Mouse (Mus musculus) spleen, adult 2 months (tissue): ENCODE measurements around the gene Pard3. TPM values are rescaled to one million over a fixed set of nuclear protein-coding genes. Genes with fewer than 3 reads are reported as not detected.

ENCODE experiments used
- DNase-seq, 2 experiments: peaks; one replicate each; pipeline versions ENCODE4 v3.0.0 to v3.0.0-alpha.2; 2012 to 2021; ENCODE audit warnings: low spot score in 2 of 2, low read depth in 1 of 2
- H3K27ac ChIP-seq: fragments of 200-500 bp; 2 replicates; pipeline ENCODE4 v1.5.1; 2012; ENCODE audit warnings: low read length, inconsistent platforms; ENCODE audit not compliant: insufficient read depth
- H3K27me3 ChIP-seq: fragments of 200-500 bp; 2 replicates; pipeline ENCODE4 v1.6.1; 2012; ENCODE audit warnings: mild to moderate bottlenecking, moderate library complexity, low read length, inconsistent platforms; ENCODE audit not compliant: control insufficient read depth, insufficient read depth
- H3K36me3 ChIP-seq: fragments of 200-500 bp; 2 replicates; pipeline ENCODE4 v1.6.1; 2012; ENCODE audit warnings: mild to moderate bottlenecking, low read length, inconsistent platforms; ENCODE audit not compliant: control insufficient read depth, insufficient read depth
- H3K4me1 ChIP-seq: fragments of 200-500 bp; 2 replicates; pipeline ENCODE4 v1.6.1; 2011; ENCODE audit warnings: inconsistent platforms; ENCODE audit not compliant: control insufficient read depth, insufficient read depth, insufficient read length
- H3K4me3 ChIP-seq: fragments of 200-500 bp; 2 replicates; pipeline ENCODE4 v1.5.1; 2011; ENCODE audit warnings: mild to moderate bottlenecking, inconsistent platforms; ENCODE audit not compliant: insufficient read depth, insufficient read length; ENCODE audit errors: extremely low read depth
- CTCF ChIP-seq: fragments of 200-500 bp; IDR thresholded peaks from 2 replicates; pipeline ENCODE4 v1.5.1; 2011; ENCODE audit warnings: mild to moderate bottlenecking, inconsistent platforms; ENCODE audit not compliant: insufficient read depth, insufficient read length, insufficient replicate concordance; ENCODE audit errors: extremely low read depth
- POLR2A ChIP-seq: fragments of 200-500 bp; IDR thresholded peaks from 2 replicates; pipeline ENCODE4 v1.6.1; 2011; ENCODE audit warnings: low read depth, low read length, inconsistent platforms
- WGBS: fragments of 180-500 bp; shearing (Covaris S2); methylation state at CpG from one replicate; pipeline ENCODE4 v1.1.7; 2018; 5-methylcytosine and 5-hydroxymethylcytosine counted together
- polyA plus RNA-seq: library from polyadenylated mRNA; depleted of rRNA; stranded (reverse); fragments of >200 nt; gene quantifications from 2 replicates; pipeline ENCODE4 v1.2.3, GENCODE M21; 2012

The Pard3 gene
- polyA plus RNA-seq, 1 experiment = 3.8 TPM

GRCm38 (mm10) chr8:127262026-127262425 is 198.3 kb downstream of the Pard3 start:
- Histone ChIP-seq H3K27me3 (no peaks in the 10 kb centered on the region), H3K4me3 (no peak overlapping the region), H3K4me1 (no peaks in the 10 kb centered on the region), H3K36me3 (no peaks in the 10 kb centered on the region), H3K27ac (no peak overlapping the region)
- DNase-seq = no peak
- TF ChIP-seq CTCF (no peak), POLR2A (no peak)
- WGBS = 93% methylated on average over 7 of the region's 7 CpGs

DNA sequence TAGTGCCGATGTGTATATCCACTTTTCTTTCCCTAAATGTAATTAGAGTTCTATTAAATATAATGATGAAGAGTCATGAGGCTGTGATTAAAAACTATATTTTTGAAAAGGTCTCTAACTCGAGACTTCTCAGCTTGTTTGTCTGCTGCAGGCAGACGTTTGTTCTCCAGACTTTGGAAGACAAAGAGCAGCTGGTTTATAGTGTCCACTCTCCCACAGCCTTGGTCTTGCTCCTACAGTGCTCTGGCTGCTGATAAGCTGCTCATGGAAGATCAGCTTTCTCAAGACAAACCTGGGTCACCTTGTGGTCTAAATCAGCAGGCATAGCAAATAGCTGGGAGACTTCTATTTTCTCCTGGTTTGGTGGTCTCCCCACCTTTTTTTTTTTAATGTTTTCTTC is 198.7 kb downstream of the Pard3 start:
- DNase-seq = no peak
- TF ChIP-seq POLR2A (no peak), CTCF (no peak)
- no peaks in the 10 kb centered on the region for H3K27me3 ChIP-seq
- H3K27ac ChIP-seq = no peak overlapping the region
- H3K4me3 ChIP-seq = no peak overlapping the region
- WGBS = 75% methylated on average over 3 of the region's 3 CpGs
- H3K4me1 ChIP-seq = no peaks in the 10 kb centered on the region
- H3K36me3 ChIP-seq = no peaks in the 10 kb centered on the region

DNA sequence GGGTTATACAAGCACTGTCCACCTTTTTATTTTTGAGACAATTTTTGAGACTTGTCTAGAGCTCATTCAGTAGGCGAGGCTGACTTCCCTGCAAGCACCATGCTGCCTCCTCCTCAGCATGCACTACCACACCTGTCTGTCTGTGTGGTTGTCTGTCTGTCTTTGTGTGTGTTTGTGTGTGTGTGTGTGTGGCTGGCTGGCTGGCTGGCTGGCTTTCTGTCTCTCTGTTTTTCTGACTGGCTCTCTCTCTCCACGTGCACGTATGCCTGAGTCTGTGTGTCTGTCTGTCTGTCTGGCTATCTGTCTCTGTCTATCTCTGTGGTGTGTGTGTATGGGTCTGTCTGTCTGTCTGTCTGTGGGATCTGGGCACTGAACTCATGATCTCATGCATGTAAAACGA is 199.2 kb downstream of the Pard3 start:
- no peaks in the 10 kb centered on the region for H3K4me1 ChIP-seq
- WGBS = 74% methylated on average over 4 of the region's 4 CpGs
- no peaks in the 10 kb centered on the region for H3K27me3 ChIP-seq
- DNase-seq = no peak
- H3K36me3 ChIP-seq = no peaks in the 10 kb centered on the region
- TF ChIP-seq POLR2A = no peak
- no peak overlapping the region for H3K4me3 ChIP-seq
- no peak overlapping the region for H3K27ac ChIP-seq

DNA sequence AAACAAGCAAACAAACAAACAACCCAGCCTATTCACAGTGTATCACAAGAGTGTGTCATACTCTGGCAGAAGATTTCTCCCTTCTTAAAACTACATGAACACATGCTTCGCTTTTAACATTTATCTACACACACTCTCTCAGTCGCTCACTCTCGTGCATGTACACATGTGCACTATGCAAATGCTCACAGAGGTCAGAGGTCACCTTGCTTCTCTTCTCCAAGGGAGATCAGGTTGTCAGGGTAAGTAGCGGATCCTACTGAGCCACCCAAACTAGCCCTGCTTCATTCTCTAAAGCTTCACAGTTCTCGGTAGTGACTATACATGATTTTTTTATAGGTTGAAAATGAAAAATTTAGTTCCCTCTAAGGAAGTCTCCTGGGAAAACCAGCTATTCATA is 199.8 kb downstream of the Pard3 start:
- 88% methylated on average over 5 of the region's 5 CpGs for WGBS
- H3K4me3 ChIP-seq = no peak overlapping the region

DNA sequence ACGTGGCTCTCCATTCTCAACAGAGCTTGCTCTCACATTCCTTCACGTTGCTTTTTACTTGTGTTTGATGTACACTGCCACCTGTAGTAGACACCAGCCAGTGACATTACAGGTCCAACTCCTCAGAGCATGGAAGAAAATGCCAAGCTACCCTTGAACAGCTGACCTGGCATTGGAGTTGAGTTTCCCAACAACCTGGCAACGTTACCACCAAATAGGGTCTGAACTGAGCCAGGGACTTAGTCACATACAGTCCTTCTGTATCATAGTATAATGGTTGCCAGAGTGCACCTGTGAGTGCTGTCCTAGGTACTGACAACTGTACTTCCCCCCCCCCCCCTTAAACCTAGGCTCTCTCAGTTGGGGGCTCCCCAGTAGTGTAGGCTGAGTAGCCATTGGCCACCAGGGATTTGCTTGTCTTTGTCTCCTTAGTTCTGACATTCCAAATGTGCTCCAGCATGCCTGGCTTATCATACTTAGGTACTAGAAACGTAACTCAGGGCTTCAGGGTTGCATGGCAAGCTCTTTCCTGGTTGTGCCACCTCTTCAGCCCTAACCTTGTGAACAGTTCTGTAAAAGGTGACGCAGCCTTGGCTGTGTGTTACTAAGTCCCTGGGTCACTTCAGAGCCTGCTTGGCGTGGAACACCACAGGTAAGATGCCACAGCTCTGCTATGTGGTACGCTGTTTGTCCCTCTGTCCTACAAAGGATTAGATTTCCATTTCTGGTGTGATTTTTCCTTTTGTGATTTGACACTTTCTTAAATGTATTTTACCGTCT is 201.2 kb downstream of the Pard3 start:
- Histone ChIP-seq H3K4me3 (no peak overlapping the region), H3K27me3 (no peaks in the 10 kb centered on the region; the same call in 1 of the 2 replicates), H3K36me3 (no peaks in the 10 kb centered on the region), H3K4me1 (no peaks in the 10 kb centered on the region), H3K27ac (no peak overlapping the region)
- 86% methylated on average over 8 of the region's 8 CpGs for WGBS
- no peak for DNase-seq
- no peak for TF ChIP-seq POLR2A
- TF ChIP-seq CTCF = no peak

More for the DNA sequence above, 199.8 kb downstream of the Pard3 start:
- no peak for TF ChIP-seq CTCF
- no peak for TF ChIP-seq POLR2A
- no peaks in the 10 kb centered on the region for H3K4me1 ChIP-seq
- no peaks in the 10 kb centered on the region for H3K27me3 ChIP-seq
- no peaks in the 10 kb centered on the region for H3K36me3 ChIP-seq
- DNase-seq = no peak
- H3K27ac ChIP-seq = no peak overlapping the region

DNA sequence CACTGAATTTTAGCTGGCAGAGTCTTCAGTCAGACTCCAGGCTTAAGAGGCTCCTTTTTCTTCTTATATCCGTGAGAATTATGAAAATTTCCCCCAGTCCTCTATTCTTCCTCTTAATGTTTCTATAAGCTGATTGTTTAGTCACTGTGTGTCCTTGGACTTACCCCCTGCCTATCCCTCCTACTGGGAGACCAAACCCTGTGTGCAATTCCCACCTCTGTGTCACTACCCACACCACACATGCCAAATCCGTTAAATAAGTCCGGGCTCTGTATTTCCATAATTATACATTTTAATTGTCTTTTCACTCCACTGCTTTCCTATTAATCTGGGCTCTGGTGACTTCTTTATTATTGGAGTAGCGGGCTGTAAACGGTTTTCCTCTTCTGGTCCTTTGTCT is 203.1 kb downstream of the Pard3 start:
- Histone ChIP-seq H3K4me3 (no peak overlapping the region), H3K36me3 (no peaks in the 10 kb centered on the region), H3K27ac (no peak overlapping the region), H3K4me1 (no peaks in the 10 kb centered on the region), H3K27me3 (no peaks in the 10 kb centered on the region; the same call in 1 of the 2 replicates)
- WGBS = 87% methylated on average over 5 of the region's 5 CpGs
- TF ChIP-seq POLR2A (no peak), CTCF (no peak)
- DNase-seq = no peak

GRCm38 (mm10) chr8:127268239-127269024 is 204.7 kb downstream of the Pard3 start:
- Histone ChIP-seq H3K27me3 (no peaks in the 10 kb centered on the region; the same call in 1 of the 2 replicates), H3K4me3 (no peak overlapping the region), H3K27ac (no peak overlapping the region), H3K36me3 (no peaks in the 10 kb centered on the region), H3K4me1 (no peaks in the 10 kb centered on the region)
- TF ChIP-seq POLR2A (no peak), CTCF (no peak)
- no peak for DNase-seq
- WGBS = 67% methylated on average over 12 of the region's 12 CpGs
